Mouse (Mus musculus) G1E (cell line): ENCODE data around the gene Tubb5.

Source experiments
- CTCF ChIP-seq: IDR thresholded peaks from 2 replicates; pipeline ENCODE4 v1.5.1; 2012; ENCODE audit warnings: low read depth, low read length, inconsistent platforms, mixed read lengths
- GATA1 ChIP-seq: IDR thresholded peaks from 2 replicates; pipeline ENCODE4 v1.6.1; 2012; ENCODE audit warnings: borderline replicate concordance, low read length, inconsistent platforms, mixed read lengths
- GATA2 ChIP-seq: IDR thresholded peaks from 2 replicates; pipeline ENCODE4 v1.6.1; 2012; ENCODE audit warnings: low read depth, low read length, inconsistent platforms, borderline replicate concordance
- TAL1 ChIP-seq: conservative IDR thresholded peaks from 2 replicates; pipeline ENCODE4 v1.6.1; 2012; ENCODE audit warnings: low read depth, low read length, inconsistent platforms, mixed read lengths

- TF ChIP-seq CTCF = no peak
- no peak for TF ChIP-seq GATA1
- no peak for TF ChIP-seq TAL1
- no peak for TF ChIP-seq GATA2
Measured at GRCm38 (mm10) chr17:35838122-35838544, at the start of gene Tubb5.
